Mouse (Mus musculus): ENCODE data around the gene Gm10354.

Gene Gm10354

DNA sequence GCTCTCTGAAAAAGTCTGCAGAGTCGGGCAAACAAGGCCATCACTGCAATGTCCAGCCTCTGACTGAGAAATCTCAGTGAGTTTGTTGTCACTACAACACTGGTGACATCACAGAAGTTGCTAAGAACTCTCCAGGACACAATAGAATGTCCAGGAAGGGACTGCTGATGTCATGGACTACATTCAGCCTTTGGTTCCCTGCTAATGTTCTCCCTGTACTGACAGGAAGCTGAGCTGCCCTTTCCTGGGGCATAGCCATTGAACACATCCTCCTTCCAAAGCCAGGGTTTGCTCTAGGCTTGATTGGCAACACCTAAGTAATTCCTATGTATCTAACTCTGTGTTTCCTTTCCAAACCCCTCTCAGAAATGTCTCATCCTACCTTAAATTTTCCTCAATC lies at the start of gene Gm10354:
Gm10354 (minus strand) TSS at position 101 of the 400 bp plus-strand sequence.
- WGBS, result 17% methylated on average over 1 of the region's 1 CpGs

DNA sequence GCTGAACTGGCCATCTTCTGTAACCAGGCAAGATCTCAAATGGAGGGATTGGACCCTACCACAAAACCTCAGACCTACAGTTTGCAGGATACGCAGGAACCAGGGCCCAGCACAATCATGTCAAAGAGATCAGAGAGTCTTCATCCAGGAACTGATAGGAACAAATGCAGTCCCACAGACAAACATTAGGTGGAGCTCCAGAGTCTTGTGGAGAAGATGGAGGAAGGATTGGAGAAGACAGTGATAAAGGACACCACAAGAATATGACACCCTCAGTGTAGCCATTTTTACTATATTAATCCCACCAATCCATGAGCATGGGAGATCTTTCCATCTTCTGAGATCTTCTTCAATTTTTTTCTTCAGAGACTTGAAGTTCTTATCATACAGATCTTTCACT lies 45.6 kb upstream of the Gm10354 start:
- WGBS, result 85% methylated on average over 1 of the region's 1 CpGs

DNA sequence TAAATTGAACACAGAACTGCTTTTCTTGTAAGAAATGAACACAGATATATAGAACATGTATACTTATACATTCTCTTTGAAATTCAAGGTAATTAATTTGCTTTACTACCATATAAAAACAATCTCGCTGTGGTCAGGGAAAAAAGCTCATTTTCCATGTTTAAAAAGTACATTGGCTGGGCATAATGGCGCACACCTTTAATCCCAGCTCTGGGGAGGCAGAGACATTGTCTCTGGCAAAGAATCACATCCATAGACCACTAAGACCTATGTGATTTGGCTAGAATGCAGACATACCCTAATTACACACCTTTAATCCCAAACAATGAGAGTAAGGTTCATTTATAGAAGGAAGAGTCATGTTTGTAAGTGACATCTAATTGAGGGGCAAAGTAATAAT lies 41.3 kb upstream of the Gm10354 start:
- 67% methylated on average over 2 of the region's 2 CpGs for WGBS

DNA sequence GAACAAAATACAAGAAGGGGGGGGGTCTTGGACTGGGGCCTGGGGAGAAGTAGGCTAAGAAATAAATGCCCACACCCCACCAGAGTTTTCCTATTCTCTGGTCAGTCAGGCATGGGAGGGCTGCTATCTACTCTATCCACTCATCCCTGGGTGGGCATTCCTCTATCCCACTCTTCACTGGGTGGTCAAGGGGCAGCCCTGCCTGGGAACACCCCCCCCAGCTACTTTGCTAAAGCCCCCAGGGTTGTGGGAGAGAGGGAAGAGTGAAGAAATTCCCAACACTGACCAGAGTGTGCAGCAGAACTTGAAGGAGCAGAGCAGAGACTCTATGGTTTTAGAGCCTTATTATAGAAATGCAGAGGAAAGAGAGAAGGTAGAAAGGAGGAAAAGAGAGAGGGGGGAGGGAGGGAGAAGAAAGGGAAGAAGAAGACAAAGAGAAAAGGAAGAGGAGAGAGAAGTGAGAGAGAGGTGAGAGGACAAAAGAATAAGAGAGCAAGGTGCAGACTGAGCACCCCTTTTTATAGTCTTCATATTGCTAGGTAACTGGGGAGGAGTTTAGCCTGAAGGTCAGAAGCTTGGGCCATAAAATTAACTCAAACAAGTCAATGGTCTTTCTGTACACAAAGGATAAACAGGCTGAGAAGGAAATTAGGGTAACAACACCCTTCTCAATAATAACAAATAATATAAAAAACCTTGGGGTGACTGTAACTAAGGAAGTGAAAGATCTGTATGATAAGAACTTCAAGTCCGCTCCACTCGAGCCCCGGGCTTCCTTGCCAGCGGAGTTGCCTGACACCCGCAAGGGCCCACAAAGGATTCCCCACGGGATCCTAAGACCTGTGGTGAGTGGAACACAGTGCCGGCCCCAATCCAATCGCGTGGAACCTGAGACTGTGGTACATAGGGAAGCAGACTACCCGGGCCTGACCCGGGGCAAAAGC lies 32.2 kb upstream of the Gm10354 start:
- 80% methylated on average over 11 of the region's 11 CpGs for WGBS

DNA sequence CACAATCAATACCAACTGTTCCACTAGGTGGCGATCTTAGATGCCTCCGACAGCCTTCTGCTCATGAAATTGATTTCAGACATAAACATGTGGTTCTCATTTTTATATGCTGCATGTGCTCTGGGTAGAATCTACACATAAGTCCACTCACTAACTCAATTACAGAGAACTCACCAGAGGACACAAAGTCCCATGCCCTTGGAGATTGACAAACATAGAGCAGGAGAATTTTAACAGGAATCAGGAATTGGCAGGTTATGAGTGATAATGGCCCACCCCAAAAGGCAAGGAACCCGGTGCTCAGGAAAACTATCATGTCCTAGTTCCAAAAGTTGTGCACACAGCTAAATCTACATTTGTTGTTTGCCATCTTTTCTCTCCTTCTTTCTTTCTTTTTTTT lies 28.2 kb upstream of the Gm10354 start:
- 62% methylated on average over 3 of the region's 3 CpGs for WGBS

DNA sequence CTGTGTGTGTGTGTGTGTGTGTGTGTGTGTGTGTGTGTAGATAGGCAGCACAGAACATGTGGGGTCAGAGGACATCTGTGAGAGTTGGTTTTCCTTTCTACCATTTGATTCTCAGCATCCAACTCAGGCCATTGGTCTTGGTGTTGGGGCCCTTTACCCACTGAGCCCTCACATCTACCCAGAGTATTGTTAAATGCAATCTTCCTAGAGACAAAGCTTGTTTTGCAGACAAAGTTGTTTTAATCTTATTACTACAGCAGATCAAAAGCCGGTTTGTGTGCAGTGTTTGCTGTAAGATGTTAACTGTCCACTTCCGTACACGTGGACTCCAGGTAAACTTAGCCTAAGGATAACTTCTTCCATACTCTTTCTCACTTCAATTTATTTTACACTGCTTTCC lies 27.6 kb upstream of the Gm10354 start:
- 68% methylated on average over 3 of the region's 3 CpGs for WGBS

DNA sequence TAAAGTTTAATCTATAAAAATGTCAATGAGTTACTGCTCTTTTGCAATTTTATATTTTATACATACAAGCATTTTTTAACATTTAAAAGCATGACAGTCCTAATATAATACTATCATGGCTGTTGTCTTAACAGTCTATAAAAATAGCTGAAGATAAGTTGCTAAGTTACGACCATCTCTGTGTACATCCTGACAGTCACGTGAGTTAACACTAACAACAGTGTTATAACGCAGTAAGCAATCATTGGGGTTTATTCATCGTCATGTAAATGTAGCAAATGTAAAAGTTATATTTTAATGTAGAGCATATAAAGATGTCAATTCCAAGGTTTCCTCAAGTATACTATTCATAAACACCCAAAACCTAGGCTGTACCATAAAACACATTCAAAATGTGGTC lies 26.8 kb upstream of the Gm10354 start:
- 62% methylated on average over 3 of the region's 4 CpGs for WGBS

DNA sequence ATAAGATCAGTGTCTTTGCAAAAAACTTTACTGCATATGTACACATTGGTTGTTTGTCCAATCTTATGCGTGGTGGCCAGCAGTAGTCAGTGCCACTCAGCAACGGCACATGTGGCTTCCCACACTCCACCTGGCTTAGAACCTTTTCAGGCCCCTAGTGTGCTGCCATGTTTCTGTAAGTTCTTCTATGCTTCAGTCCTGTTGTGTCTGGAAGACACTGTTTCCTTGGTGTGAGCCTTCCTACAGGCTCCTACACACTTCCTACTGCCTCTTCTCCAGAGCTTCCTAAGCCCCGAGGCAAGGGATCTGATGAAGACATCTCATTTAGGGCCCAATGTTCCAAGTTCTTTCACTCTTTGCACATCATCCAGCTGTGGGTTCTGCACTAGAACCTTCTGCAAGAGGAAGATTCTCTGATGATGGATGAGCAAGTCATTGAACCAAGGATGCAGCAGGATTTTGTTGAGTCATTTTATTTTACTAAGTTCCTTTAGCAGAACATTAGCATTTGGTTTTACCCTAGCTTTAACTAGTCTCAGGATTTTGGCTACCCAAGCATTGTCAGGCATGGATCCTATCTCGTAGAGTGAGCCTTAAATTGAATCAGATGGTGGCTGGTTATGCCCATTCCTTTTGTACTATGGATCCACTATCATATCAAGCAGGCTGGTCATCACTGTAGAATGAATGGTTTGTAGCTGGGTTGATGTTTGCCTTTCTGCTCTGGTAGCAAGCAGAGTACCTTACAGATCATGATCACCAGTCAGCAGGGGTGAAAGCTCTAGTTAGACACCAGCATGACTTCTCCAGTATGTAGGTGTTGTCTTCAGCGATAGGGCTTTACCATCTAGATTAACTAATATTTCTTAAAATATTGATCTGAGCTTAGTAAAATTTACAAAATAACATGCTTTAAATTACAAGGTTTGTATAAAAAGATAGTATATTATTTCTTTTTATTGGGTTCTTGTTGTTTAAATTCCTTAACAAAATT lies 26.1 kb upstream of the Gm10354 start:
- WGBS, result 72% methylated on average over 5 of the region's 5 CpGs

DNA sequence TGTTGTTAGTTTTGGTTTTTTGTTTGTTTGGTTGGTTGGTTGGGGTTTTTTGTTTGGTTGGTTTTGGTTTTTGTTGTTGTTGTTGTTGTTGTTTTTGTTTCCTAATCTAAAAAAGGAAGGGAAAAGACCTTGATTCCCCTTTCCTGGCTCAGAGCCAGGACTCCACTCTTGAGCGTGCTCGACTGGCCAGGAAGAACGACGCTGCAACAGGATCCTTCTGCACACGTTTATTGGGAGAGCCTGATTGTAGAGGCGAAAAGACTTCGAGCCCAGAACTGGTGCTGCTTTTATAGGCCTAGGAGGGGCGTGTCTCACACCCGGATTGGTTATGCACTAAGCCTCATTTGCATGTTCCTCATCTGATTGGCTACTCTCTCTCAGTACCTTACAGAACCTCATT lies 19.3 kb upstream of the Gm10354 start:
- WGBS, result 75% methylated on average over 9 of the region's 9 CpGs

DNA sequence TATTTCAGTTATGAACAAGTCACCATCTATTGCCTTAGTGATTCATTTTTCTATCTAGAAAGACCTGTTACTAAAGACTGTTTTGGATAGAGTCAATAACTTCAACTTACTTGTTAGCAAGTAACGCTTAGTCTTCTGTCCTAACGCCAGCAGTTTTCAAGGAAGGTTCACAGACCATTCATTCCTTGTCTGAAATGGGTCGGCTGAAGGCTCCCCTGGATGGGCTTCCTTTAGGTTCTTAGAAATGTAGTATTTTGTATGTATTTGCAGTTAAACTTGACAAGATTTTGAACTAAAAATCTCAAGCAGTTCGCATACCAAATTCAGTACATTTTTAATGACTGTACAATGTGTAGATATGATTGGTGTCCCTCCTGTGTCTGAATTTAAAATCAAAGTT lies 18.8 kb upstream of the Gm10354 start:
- 83% methylated on average over 4 of the region's 4 CpGs for WGBS

DNA sequence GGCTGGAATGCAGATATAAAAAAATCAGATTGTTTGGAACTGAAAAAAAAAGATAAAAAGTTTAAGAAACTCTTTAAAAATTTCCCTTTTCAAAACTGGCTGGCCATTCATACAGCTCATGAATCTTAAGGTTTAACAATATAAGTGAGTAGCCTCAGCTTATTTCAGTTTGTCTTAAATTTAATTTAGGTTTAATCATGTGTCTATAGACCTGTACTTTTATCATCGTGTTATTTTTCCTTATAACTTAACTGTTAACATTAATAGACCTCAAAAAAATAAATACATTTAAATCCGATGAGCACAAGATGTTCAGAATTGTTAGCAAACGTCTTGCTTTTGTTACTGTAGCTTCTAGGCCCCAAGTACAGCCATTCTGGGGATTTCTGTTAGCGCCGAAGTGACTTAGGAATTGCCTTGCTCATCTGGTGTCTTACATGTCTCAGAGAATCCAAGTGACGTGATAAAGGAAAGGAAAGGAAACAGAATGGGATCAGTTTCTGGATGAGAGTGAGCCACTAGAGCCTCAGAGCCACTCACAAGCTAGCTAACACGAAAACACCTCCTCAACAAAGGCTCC lies 18.0 kb upstream of the Gm10354 start:
- 68% methylated on average over 7 of the region's 7 CpGs for WGBS

DNA sequence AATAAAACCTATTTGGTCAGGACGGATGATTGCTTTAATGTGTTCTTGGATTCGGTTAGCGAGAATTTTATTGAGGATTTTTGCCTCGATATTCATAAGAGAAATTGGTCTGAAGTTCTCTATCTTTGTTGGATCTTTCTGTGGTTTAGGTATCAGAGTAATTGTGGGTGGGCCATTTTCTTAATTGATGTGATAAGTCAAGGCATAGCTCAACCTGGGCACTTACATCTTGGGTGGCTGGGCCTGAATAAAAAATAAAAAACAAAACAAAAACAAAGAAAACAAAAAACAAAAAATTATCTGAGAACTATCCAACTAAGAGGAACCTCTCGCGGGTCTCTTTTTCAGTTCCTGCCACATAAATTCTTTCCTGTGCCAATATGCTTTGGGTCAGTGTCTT lies 15.4 kb upstream of the Gm10354 start:
- WGBS, result 89% methylated on average over 6 of the region's 6 CpGs

DNA sequence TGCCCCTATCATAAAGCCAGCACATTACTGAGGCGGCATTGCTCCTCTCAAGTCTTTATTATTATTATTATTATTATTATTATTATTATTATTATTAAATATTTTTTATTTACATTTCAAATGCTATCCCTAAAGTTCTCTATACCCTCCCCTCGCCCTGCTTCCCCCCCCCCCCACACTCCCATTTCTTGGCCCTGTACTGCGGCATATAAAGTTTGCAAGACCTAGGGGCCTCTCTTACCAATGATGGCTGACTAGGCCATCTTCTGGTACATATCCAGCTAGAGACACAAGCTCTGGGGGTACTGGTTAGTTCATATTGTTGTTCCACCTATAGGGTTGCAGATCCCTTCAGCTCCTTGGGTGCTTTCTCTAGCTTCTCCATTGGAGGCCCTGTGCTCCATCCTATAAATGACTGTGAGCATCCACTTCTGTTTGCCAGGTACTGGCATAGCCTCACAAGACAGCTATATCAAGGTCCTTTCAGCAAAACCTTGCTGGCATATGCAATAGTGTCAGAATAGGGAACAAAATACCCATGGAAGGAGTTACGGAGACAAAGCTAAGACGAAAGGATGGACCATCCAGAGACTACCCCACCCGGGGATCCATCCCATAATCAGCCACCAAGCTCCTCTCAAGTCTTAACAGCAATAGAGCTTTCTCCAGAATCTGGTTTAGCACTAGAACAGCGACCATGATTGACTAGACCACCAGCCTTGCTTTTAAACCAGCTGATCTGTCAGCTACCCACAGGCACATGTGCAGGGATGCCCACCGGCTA lies 11.8 kb upstream of the Gm10354 start:
- 78% methylated on average over 8 of the region's 8 CpGs for WGBS

DNA sequence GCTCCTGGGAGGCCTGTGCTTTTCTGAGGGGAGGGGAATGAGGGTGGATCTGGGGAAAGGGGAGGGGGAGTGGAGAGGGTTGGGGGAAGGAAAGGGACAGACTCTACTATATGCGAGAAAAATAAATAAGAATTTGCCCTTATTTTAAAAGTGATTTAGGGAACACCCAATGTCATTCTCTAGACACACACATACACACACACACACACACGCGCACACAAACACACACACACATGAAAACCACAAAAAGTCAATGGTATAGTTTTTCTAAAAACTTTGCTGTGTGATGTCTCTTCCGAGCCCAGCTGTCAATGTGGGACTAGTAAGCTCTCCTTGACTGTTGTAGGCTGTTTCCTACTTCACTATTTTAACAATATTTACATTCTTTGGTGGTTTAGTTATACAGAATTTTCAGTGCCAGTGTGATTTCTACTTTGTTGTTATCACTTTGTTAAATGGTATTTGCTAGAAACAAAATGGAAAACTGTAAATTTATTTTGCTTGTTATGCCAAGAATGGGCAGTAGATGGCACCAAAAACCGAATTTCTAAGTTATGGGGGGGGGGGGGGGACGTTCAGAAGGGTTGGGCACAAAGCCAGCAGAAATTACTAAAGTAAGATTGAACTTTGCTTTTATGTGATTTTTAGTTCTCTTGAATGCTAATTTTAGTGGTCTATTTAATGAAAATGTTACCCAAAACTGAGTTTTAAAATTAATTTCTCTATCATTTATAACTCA lies 8.1 kb upstream of the Gm10354 start:
- 44% methylated on average over 6 of the region's 6 CpGs for WGBS

DNA sequence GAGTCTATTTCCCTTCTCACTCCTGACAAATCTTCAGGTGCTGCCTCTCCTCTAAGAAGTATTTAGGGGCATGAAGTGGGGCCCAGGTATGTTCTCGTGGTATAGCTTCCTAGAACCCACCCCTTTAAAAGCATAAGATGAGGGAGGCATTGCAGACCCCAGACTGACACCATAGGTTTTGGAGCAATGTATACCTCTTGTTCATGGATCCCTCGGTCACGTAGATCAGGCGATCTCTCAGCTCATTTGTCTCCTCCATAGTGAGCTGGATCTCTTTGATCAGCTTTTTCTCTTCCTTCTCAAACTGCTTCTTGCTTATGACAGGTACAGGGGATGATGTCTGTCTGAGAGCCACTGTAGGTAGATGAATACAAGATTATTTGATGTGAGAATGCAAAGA lies 1.4 kb downstream of the Gm10354 start:
- 72% methylated on average over 4 of the region's 4 CpGs for WGBS

DNA sequence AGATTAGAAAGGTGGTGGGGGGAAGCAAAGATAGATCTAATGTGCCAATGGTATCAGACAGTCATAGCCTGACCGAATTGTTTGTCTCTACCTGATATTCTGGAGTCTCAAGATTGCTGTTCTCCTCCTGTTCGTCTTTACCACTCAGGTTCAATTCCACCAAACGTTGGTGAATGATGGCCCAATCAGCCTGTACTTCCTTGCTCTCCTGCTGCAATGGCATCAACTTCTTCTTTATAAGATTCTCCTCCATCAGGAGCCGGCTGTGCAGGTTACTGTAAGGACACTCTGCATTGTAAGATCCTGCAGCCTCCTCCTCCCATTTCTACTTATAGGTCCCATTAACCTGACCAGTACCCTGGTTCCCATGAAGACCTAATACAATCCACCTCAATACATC lies 3.4 kb downstream of the Gm10354 start:
- 70% methylated on average over 4 of the region's 4 CpGs for WGBS

DNA sequence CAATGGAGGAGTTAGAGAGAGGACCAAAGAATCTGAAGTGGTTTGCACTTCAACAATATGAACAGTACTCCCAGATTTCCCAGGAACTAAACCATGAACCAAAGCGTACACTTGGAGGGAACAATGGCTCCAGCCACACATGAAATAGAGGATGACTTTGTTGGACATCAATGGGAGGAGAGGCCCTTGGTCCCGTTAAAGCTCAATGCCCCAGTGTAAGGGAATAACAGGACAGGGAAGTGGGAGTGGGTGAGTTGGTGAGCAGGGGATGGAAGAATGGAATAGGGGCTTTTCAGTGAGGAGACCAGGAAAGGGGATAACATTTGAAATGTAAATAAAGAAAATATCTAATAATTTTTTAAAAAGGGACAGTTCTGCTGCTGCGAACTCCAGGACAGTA lies 5.9 kb downstream of the Gm10354 start:
- 75% methylated on average over 3 of the region's 3 CpGs for WGBS

DNA sequence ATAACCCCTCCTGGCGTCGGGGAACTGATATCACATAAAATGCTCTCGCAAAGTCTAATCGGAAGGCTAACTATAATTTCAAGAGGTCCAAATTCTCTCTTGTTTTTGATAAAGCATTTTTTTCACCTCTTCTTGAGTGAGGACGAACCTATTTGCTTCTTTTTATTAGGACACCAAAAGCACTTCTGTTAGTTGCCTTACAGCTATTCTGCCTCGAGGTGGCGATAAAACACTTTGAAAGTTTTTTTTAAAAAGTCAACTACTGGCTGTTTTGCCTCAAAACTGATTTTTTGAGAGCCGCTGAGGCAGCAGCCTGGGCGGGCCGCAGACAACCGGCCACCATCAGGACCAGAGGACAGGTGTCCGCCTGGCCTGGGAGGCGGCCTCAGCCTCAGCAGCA lies 14.9 kb downstream of the Gm10354 start:
- 84% methylated on average over 13 of the region's 13 CpGs for WGBS

DNA sequence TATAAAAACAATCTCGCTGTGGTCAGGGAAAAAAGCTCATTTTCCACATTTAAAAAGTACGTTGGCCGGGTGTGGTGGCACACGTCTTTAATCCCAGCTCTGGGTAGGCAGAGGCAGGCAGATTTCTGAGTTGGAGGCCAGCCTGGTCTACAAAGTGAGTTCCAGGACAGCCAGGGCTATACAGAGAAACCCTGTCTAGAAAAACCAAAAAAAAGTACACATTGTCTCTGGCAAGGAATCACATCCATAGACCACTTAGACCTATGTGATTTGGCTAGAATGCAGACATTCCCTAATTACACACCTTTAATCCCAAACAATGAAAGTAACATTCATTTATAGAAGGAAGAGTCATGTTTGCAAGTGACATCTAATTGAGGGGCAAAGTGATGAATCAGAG lies 17.2 kb downstream of the Gm10354 start:
- 80% methylated on average over 4 of the region's 4 CpGs for WGBS

DNA sequence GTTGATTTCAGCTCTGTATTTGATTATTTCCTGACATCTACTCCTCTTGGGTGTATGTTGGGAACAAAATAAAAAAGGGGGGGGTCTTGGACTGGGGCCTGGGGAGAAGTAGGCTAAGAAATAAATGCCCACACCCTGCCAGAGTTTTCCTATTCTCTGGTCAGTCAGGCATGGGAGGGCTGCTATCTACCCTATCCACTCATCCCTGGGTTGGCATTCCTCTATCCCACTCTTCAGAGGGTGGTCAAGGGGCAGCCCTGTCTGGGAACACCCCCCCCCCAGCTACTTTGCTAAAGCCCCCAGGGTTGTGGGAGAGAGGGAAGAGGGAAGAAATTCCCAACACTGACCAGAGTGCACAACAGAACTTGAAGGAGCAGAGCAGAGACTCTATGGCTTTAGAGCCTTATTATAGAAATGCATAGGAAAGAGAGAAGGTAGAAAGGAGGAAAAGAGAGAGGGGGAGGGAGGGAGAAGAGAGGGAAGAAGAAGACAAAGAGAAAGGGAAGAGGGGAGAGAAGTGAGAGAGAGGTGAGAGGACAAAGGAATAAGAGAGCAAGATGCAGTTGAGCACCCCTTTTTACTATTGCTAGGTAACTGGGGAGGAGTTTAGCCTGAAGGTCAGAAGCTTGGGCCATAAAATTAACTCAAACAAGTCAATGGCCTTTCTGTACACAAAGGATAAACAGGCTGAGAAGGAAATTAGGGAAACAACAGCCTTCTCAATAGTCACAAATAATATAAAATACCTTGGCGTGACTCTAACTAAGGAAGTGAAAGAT lies 22.6 kb downstream of the Gm10354 start:
- 95% methylated on average over 1 of the region's 1 CpGs for WGBS
